In genomic region chr6:135171736-135172135, GRCm38 (mm10) we compare ENCODE assay signal across 22 mouse cellular contexts. TPM values are rescaled to one million over a fixed set of nuclear protein-coding genes. Genes with fewer than 3 reads are reported as not detected.
"Had no signal": no experiment of that assay in that cellular context is flagged by ENCODE, and none has a peak within 500 bp of the region (broad histone marks: within the 10 kb centered on the region; RNA-seq: fewer than 3 reads in every experiment).

No protein-coding gene starts in this region.

- H3K9me3 ChIP-seq: midbrain, embryonic 10.5 days; midbrain, embryonic 13.5 days; midbrain, embryonic 15.5 days; neural tube, embryonic 13.5 days; neural tube, embryonic 15.5 days; stomach, embryonic 15.5 days had no signal

- H3K4me3 ChIP-seq: midbrain, embryonic 10.5 days; midbrain, embryonic 13.5 days; midbrain, embryonic 15.5 days; myocyte; neural tube, embryonic 13.5 days; neural tube, embryonic 15.5 days; stomach, embryonic 15.5 days had no signal

- H3K27ac ChIP-seq: midbrain, embryonic 10.5 days; midbrain, embryonic 13.5 days; midbrain, embryonic 15.5 days; neural tube, embryonic 13.5 days; neural tube, embryonic 15.5 days; stomach, embryonic 15.5 days; stomach, postnatal 0 days had no signal

- DNase-seq: lung, adult 18-20 months; lung, embryonic 14.5 days; lung, postnatal 10 days; lung, postnatal 4 days; retina, postnatal 1 day; right cerebral cortex, adult 18-20 months; right cerebral cortex, postnatal 25 days; right cerebral cortex, postnatal 4 days; thymus, adult 2 months; thymus, postnatal 25 days; thymus, postnatal 4 days had no signal

- H3K27me3 ChIP-seq: stomach, embryonic 15.5 days had no signal

- H3K36me3 ChIP-seq: midbrain, embryonic 10.5 days; midbrain, embryonic 13.5 days; midbrain, embryonic 15.5 days; neural tube, embryonic 13.5 days; neural tube, embryonic 15.5 days; stomach, embryonic 15.5 days had no signal

RNA-seq across cellular contexts. Expression of gene Gprc5d, which starts 53.7 kb away (rescaled TPM):
- polyA plus RNA-seq: lung, embryonic 14.5 days; lung, embryonic 16.5 days; midbrain, embryonic 10.5 days; midbrain, embryonic 15.5 days; neural tube, embryonic 11.5 days; neural tube, embryonic 13.5 days; neural tube, embryonic 15.5 days; small intestine, adult 2 months; stomach, embryonic 15.5 days had no signal
